Mouse (Mus musculus) midbrain, embryonic 14.5 days (tissue): ENCODE results near the gene Nfic. TPM values are rescaled to one million over a fixed set of nuclear protein-coding genes. Genes with fewer than 3 reads are reported as not detected.

Experiments used
- ATAC-seq: fragments of 200-750 bp; cut with Nextera tagmentation; 2 replicates; pipeline ENCODE4 v1.8.0; 2017; ENCODE audit warnings: moderate number of reproducible peaks, moderate library complexity; ENCODE audit not compliant: low FRiP score, low TSS enrichment
- DNase-seq: peaks from one replicate; pipeline ENCODE4 v3.0.0-alpha.2; 2015
- H3K27ac ChIP-seq: fragments of 300-500 bp; sonication (generic); replicated peaks from 2 replicates; pipeline ENCODE4 v1.5.1; 2014; ENCODE audit warnings: mild to moderate bottlenecking, low read depth, low read length, moderate library complexity
- H3K27me3 ChIP-seq: fragments of 300-500 bp; sonication (generic); 2 replicates; pipeline ENCODE4 v1.6.1; 2014; ENCODE audit warnings: low read length, control low read depth, mixed read lengths; ENCODE audit not compliant: control insufficient read depth, insufficient read depth
- H3K36me3 ChIP-seq: fragments of 300-500 bp; sonication (generic); 2 replicates; pipeline ENCODE4 v1.6.1; 2014; ENCODE audit warnings: low read length, control low read depth; ENCODE audit not compliant: control insufficient read depth, insufficient read depth
- H3K4me1 ChIP-seq: fragments of 300-500 bp; sonication (generic); 2 replicates; pipeline ENCODE4 v1.6.1; 2014; ENCODE audit warnings: mild to moderate bottlenecking, antibody characterized with exemption, low read length, control low read depth; ENCODE audit not compliant: control insufficient read depth, insufficient read depth
- H3K4me2 ChIP-seq: fragments of 300-500 bp; sonication (generic); 2 replicates; pipeline ENCODE4 v1.6.1; 2014; ENCODE audit warnings: mild to moderate bottlenecking, low read length, moderate library complexity
- H3K4me3 ChIP-seq: fragments of 300-500 bp; sonication (generic); replicated peaks from 2 replicates; pipeline ENCODE4 v1.5.1; 2014; ENCODE audit warnings: low read depth, low read length
- H3K9ac ChIP-seq: fragments of 300-500 bp; sonication (generic); replicated peaks from 2 replicates; pipeline ENCODE4 v1.6.1; 2014; ENCODE audit warnings: mild to moderate bottlenecking, low read length, moderate library complexity
- H3K9me3 ChIP-seq: fragments of 300-500 bp; sonication (generic); 2 replicates; pipeline ENCODE4 v1.6.1; 2016; ENCODE audit warnings: low read length, control low read depth, mixed read lengths; ENCODE audit not compliant: control insufficient read depth
- WGBS: fragments of 180-500 bp; shearing (Covaris S2); extraction: QIAGEN DNeasy Blood & Tissue Kit; methylation state at CpG from one replicate; pipeline ENCODE4 v1.1.7; 2014; 5-methylcytosine and 5-hydroxymethylcytosine counted together
- polyA plus RNA-seq: library from polyadenylated mRNA; unstranded; fragments of >200 nt; fragmentation: Nextera tagmentation; extraction: Ambion mirVana; gene quantifications from 2 replicates; pipeline ENCODE4 v1.2.1, GENCODE M21; 2014

Gene Nfic
- polyA plus RNA-seq, 1 experiment from 2014 or later: 13.7 TPM

GRCm38 (mm10) chr10:81466066-81466465 lies 10.6 kb upstream of the Nfic start:
- Histone ChIP-seq H3K9ac (no peak overlapping the region), H3K4me2 (no peak overlapping the region), H3K4me1 (peaks cover 11% of the 10 kb centered on the region), H3K27me3 (peaks cover 27% of the 10 kb centered on the region), H3K9me3 (no peaks in the 10 kb centered on the region), H3K27ac (no peak overlapping the region), H3K4me3 (no peak overlapping the region), H3K36me3 (peaks cover 71% of the 10 kb centered on the region)
- DNase-seq: no peak
- no peak for ATAC-seq
- WGBS: 87% methylated on average over 2 of the region's 2 CpGs

GRCm38 (mm10) chr10:81465265-81465645 lies 9.8 kb upstream of the Nfic start:
- DNase-seq (no peak), ATAC-seq (no peak)
- H3K27me3 ChIP-seq: peaks cover 35% of the 10 kb centered on the region
- no peak overlapping the region for H3K9ac ChIP-seq
- H3K36me3 ChIP-seq: peaks cover 68% of the 10 kb centered on the region
- H3K4me3 ChIP-seq: no peak overlapping the region
- no peak overlapping the region for H3K4me2 ChIP-seq
- no peak overlapping the region for H3K27ac ChIP-seq
- WGBS: 4% methylated on average over 5 of the region's 5 CpGs
- peaks cover 7% of the 10 kb centered on the region; the same call in 1 of the 2 replicates for H3K4me1 ChIP-seq
- no peaks in the 10 kb centered on the region for H3K9me3 ChIP-seq

GRCm38 (mm10) chr10:81464405-81465264 lies 9.2 kb upstream of the Nfic start:
- ATAC-seq (peak; percentile 62), DNase-seq (peak; percentile 67)
- peaks cover 37% of the 10 kb centered on the region for H3K27me3 ChIP-seq
- 4% methylated on average over 33 of the region's 33 CpGs for WGBS
- H3K4me3 ChIP-seq: peak overlapping the region; percentile 28
- no peak overlapping the region for H3K27ac ChIP-seq
- peaks cover 7% of the 10 kb centered on the region; the same call in 1 of the 2 replicates for H3K4me1 ChIP-seq
- peaks cover 65% of the 10 kb centered on the region for H3K36me3 ChIP-seq
- H3K9me3 ChIP-seq: no peaks in the 10 kb centered on the region
- H3K9ac ChIP-seq: no peak overlapping the region
- peak overlapping the region; percentile 48 for H3K4me2 ChIP-seq

- Histone ChIP-seq H3K9ac (no peak overlapping the region), H3K4me1 (peaks cover 7% of the 10 kb centered on the region; the same call in 1 of the 2 replicates), H3K4me3 (no peak overlapping the region), H3K36me3 (peaks cover 58% of the 10 kb centered on the region), H3K4me2 (no peak overlapping the region), H3K27me3 (peaks cover 37% of the 10 kb centered on the region), H3K9me3 (no peaks in the 10 kb centered on the region), H3K27ac (no peak overlapping the region)
- 67% methylated on average over 4 of the region's 4 CpGs for WGBS
- ATAC-seq (no peak), DNase-seq (peak; percentile 9)
Measured at GRCm38 (mm10) chr10:81463531-81463930, 8.1 kb upstream of the Nfic start.

GRCm38 (mm10) chr10:81462917-81463316 lies 7.5 kb upstream of the Nfic start:
- H3K36me3 ChIP-seq: peaks cover 52% of the 10 kb centered on the region
- H3K4me2 ChIP-seq: no peak overlapping the region
- no peak for ATAC-seq
- no peaks in the 10 kb centered on the region for H3K9me3 ChIP-seq
- no peak overlapping the region for H3K27ac ChIP-seq
- WGBS: 82% methylated on average over 7 of the region's 7 CpGs
- peaks cover 37% of the 10 kb centered on the region for H3K27me3 ChIP-seq
- no peak overlapping the region for H3K4me3 ChIP-seq
- peaks cover 7% of the 10 kb centered on the region; the same call in 1 of the 2 replicates for H3K4me1 ChIP-seq
- H3K9ac ChIP-seq: no peak overlapping the region
- DNase-seq: no peak

GRCm38 (mm10) chr10:81462415-81462804 lies 7.0 kb upstream of the Nfic start:
- peaks cover 47% of the 10 kb centered on the region for H3K36me3 ChIP-seq
- H3K27me3 ChIP-seq: peaks cover 37% of the 10 kb centered on the region

GRCm38 (mm10) chr10:81461673-81462414 lies 6.4 kb upstream of the Nfic start:
- Histone ChIP-seq H3K4me3 (no peak overlapping the region), H3K36me3 (peaks cover 41% of the 10 kb centered on the region), H3K4me1 (peaks cover 7% of the 10 kb centered on the region; the same call in 1 of the 2 replicates), H3K4me2 (no peak overlapping the region), H3K27ac (no peak overlapping the region), H3K27me3 (peaks cover 37% of the 10 kb centered on the region), H3K9me3 (no peaks in the 10 kb centered on the region), H3K9ac (no peak overlapping the region)
- DNase-seq (no peak), ATAC-seq (no peak)
- WGBS: 14% methylated on average over 16 of the region's 16 CpGs

More at GRCm38 (mm10) chr10:81462415-81462804, 7.0 kb upstream of the Nfic start:
- Histone ChIP-seq H3K4me2 (no peak overlapping the region), H3K4me3 (no peak overlapping the region), H3K9me3 (no peaks in the 10 kb centered on the region), H3K4me1 (peaks cover 7% of the 10 kb centered on the region; the same call in 1 of the 2 replicates), H3K9ac (no peak overlapping the region), H3K27ac (no peak overlapping the region)
- ATAC-seq (no peak), DNase-seq (no peak)
- WGBS: 49% methylated on average over 7 of the region's 7 CpGs

- H3K4me1 ChIP-seq: peaks cover 7% of the 10 kb centered on the region; the same call in 1 of the 2 replicates
- peaks cover 37% of the 10 kb centered on the region for H3K27me3 ChIP-seq
- no peak overlapping the region for H3K9ac ChIP-seq
- no peak for ATAC-seq
- H3K36me3 ChIP-seq: peaks cover 33% of the 10 kb centered on the region
- H3K4me3 ChIP-seq: no peak overlapping the region
- 36% methylated on average over 11 of the region's 11 CpGs for WGBS
- H3K9me3 ChIP-seq: no peaks in the 10 kb centered on the region
- H3K4me2 ChIP-seq: no peak overlapping the region
- no peak for DNase-seq
- H3K27ac ChIP-seq: no peak overlapping the region
Measured at GRCm38 (mm10) chr10:81460951-81461350, 5.5 kb upstream of the Nfic start.
